Mouse (Mus musculus) forebrain, embryonic 16.5 days (tissue): Measurements from ENCODE around the gene Pqbp1. TPM values are rescaled to one million over a fixed set of nuclear protein-coding genes. Genes with fewer than 3 reads are reported as not detected.
"Not testable (repeated sequence)": the region's sequence is repeated elsewhere in the genome, so short reads cannot be mapped to it uniquely, and the experiment has no call there.

ENCODE experiments used
- ATAC-seq: fragments of 200-750 bp; cut with Nextera tagmentation; 2 replicates; pipeline ENCODE4 v1.8.0; 2017; ENCODE audit warnings: mild to moderate bottlenecking, moderate library complexity
- H3K27ac ChIP-seq: fragments of 300-500 bp; sonication (generic); 2 replicates; pipeline ENCODE4 v1.5.1; 2014; ENCODE audit warnings: low read length, control low read depth
- H3K27me3 ChIP-seq: fragments of 300-500 bp; sonication (generic); replicated peaks from 2 replicates; pipeline ENCODE4 v1.6.1; 2014; ENCODE audit warnings: low read length; ENCODE audit not compliant: control insufficient read depth, insufficient read depth
- H3K36me3 ChIP-seq: fragments of 300-500 bp; sonication (generic); 2 replicates; pipeline ENCODE4 v1.6.1; 2014; ENCODE audit not compliant: control insufficient read depth, insufficient read depth
- H3K4me1 ChIP-seq: fragments of 300-500 bp; sonication (generic); replicated peaks from 2 replicates; pipeline ENCODE4 v1.6.1; 2014; ENCODE audit warnings: low read length; ENCODE audit not compliant: control insufficient read depth, insufficient read depth
- H3K4me2 ChIP-seq: fragments of 300-500 bp; sonication (generic); 2 replicates; pipeline ENCODE4 v1.6.1; 2014; ENCODE audit warnings: mild to moderate bottlenecking, low read length, control low read depth
- H3K4me3 ChIP-seq: fragments of 300-500 bp; sonication (generic); replicated peaks from 2 replicates; pipeline ENCODE4 v1.5.1; 2014; ENCODE audit warnings: mild to moderate bottlenecking, low read length, control low read depth
- H3K9ac ChIP-seq: fragments of 300-500 bp; sonication (generic); replicated peaks from 2 replicates; pipeline ENCODE4 v1.6.1; 2014; ENCODE audit warnings: low read depth, low read length, control low read depth
- H3K9me3 ChIP-seq: fragments of 300-500 bp; sonication (generic); 2 replicates; pipeline ENCODE4 v1.6.1; 2016; ENCODE audit warnings: low read length; ENCODE audit not compliant: control insufficient read depth
- whole genome bisulfite sequencing: fragments of 180-500 bp; shearing (Covaris S2); extraction: QIAGEN DNeasy Blood & Tissue Kit; methylation state at CpG from one replicate; pipeline ENCODE4 v1.1.7; 2014; 5-methylcytosine and 5-hydroxymethylcytosine counted together
- polyA plus RNA-seq: library from polyadenylated mRNA; unstranded; fragments of >200 nt; fragmentation: Nextera tagmentation; extraction: Ambion mirVana; gene quantifications from 2 replicates; pipeline ENCODE4 v1.2.1, GENCODE M21; 2015

Gene Pqbp1
- polyA plus RNA-seq, 1 experiment from 2014 or later, result 218 TPM

- Histone ChIP-seq H3K9ac (no peak overlapping the region), H3K27me3 (peaks cover 3% of the 10 kb centered on the region; the same call in 1 of the 2 replicates), H3K4me1 (peaks cover 7% of the 10 kb centered on the region), H3K4me3 (no peak overlapping the region), H3K9me3 (no peaks in the 10 kb centered on the region), H3K4me2 (no peak overlapping the region), H3K27ac (no peak overlapping the region), H3K36me3 (peaks cover 4% of the 10 kb centered on the region)
- no peak for ATAC-seq
- WGBS, result 82% methylated on average over 6 of the region's 6 CpGs
These were observed 27.2 kb upstream of the Pqbp1 start for GRCm38 (mm10) chrX:7926266-7926665.

- peaks cover 3% of the 10 kb centered on the region; the same call in 1 of the 2 replicates for H3K27me3 ChIP-seq
- WGBS, result 11% methylated on average over 45 of the region's 48 CpGs
- H3K4me3 ChIP-seq, result peak overlapping the region; percentile 56
- H3K27ac ChIP-seq, result no peak overlapping the region
- no peak for ATAC-seq
- peaks cover 7% of the 10 kb centered on the region for H3K4me1 ChIP-seq
- H3K36me3 ChIP-seq, result no peaks in the 10 kb centered on the region
- H3K4me2 ChIP-seq, result peak overlapping the region; percentile 58
- no peaks in the 10 kb centered on the region for H3K9me3 ChIP-seq
- H3K9ac ChIP-seq, result peak overlapping the region; percentile 53
These were observed 23.0 kb upstream of the Pqbp1 start for GRCm38 (mm10) chrX:7922032-7922431.

GRCm38 (mm10) chrX:7919601-7920383 lies 20.7 kb upstream of the Pqbp1 start, which contains the start of gene Pcsk1n:
TSS of gene Pcsk1n (plus strand) at chrX:7919822.
- no peaks in the 10 kb centered on the region for H3K9me3 ChIP-seq
- H3K4me1 ChIP-seq, result peaks cover 7% of the 10 kb centered on the region
- peak within 1 kb of the TSS; percentile 58 for H3K4me2 ChIP-seq
- H3K27me3 ChIP-seq, result peaks cover 3% of the 10 kb centered on the region; the same call in 1 of the 2 replicates
- H3K27ac ChIP-seq, result peak within 1 kb of the TSS; percentile 50
- H3K9ac ChIP-seq, result peak within 1 kb of the TSS; percentile 59
- 15% methylated on average over 26 of the region's 40 CpGs for WGBS
- ATAC-seq, result peak; percentile 90
- H3K4me3 ChIP-seq, result peak within 1 kb of the TSS; percentile 56
- no peaks in the 10 kb centered on the region for H3K36me3 ChIP-seq

GRCm38 (mm10) chrX:7917960-7918359 lies 18.9 kb upstream of the Pqbp1 start:
- not testable (repeated sequence) for H3K36me3 ChIP-seq, ATAC-seq

GRCm38 (mm10) chrX:7915669-7916068 lies 16.6 kb upstream of the Pqbp1 start:
- not testable (repeated sequence) for H3K4me1 ChIP-seq, H3K27me3 ChIP-seq, H3K27ac ChIP-seq, H3K9me3 ChIP-seq, H3K4me3 ChIP-seq, ATAC-seq, H3K36me3 ChIP-seq, H3K4me2 ChIP-seq, H3K9ac ChIP-seq
- 26% methylated on average over 3 of the region's 3 CpGs for WGBS

More at GRCm38 (mm10) chrX:7917960-7918359, 18.9 kb upstream of the Pqbp1 start:
- H3K9ac ChIP-seq, H3K4me1 ChIP-seq, H3K4me2 ChIP-seq, H3K27me3 ChIP-seq, H3K4me3 ChIP-seq, H3K9me3 ChIP-seq, H3K27ac ChIP-seq: not testable (repeated sequence)
- WGBS, result 76% methylated on average over 6 of the region's 6 CpGs

GRCm38 (mm10) chrX:7910473-7910872 lies 11.4 kb upstream of the Pqbp1 start:
- Histone ChIP-seq H3K4me1 (no peaks in the 10 kb centered on the region), H3K36me3 (no peaks in the 10 kb centered on the region), H3K9ac (no peak overlapping the region), H3K27ac (no peak overlapping the region), H3K27me3 (no peaks in the 10 kb centered on the region), H3K4me2 (no peak overlapping the region), H3K4me3 (no peak overlapping the region), H3K9me3 (no peaks in the 10 kb centered on the region)
- 46% methylated on average over 6 of the region's 6 CpGs for WGBS
- no peak for ATAC-seq

- H3K4me3 ChIP-seq, H3K4me2 ChIP-seq, H3K9me3 ChIP-seq, H3K27ac ChIP-seq, ATAC-seq, H3K9ac ChIP-seq, H3K36me3 ChIP-seq, H3K4me1 ChIP-seq, H3K27me3 ChIP-seq: not testable (repeated sequence)
- WGBS, result 92% methylated on average over 4 of the region's 4 CpGs
These were observed 10.2 kb upstream of the Pqbp1 start, which contains the start of gene Gm10490 for GRCm38 (mm10) chrX:7909242-7909641. TSS of gene Gm10490 (plus strand) at chrX:7909542.

GRCm38 (mm10) chrX:7907735-7908134 lies 8.7 kb upstream of the Pqbp1 start, which contains the start of gene Gm10491:
TSS of gene Gm10491 (minus strand) at chrX:7907835.
- ATAC-seq, result no peak
- no peak within 1 kb of the TSS for H3K27ac ChIP-seq
- H3K4me1 ChIP-seq, result no peaks in the 10 kb centered on the region
- H3K27me3 ChIP-seq, result no peaks in the 10 kb centered on the region
- WGBS, result 90% methylated on average over 4 of the region's 5 CpGs
- no peak within 1 kb of the TSS for H3K4me3 ChIP-seq
- H3K36me3 ChIP-seq, result no peaks in the 10 kb centered on the region
- no peak within 1 kb of the TSS for H3K4me2 ChIP-seq
- H3K9me3 ChIP-seq, result no peaks in the 10 kb centered on the region
- H3K9ac ChIP-seq, result no peak within 1 kb of the TSS

- ATAC-seq, result no peak
- Histone ChIP-seq H3K9ac (no peak overlapping the region), H3K27me3 (no peaks in the 10 kb centered on the region), H3K27ac (no peak overlapping the region), H3K4me1 (0 out of 2 replicates have a peak, but pooled peaks cover 3% of the 10 kb centered on the region), H3K9me3 (no peaks in the 10 kb centered on the region), H3K4me3 (no peak overlapping the region), H3K36me3 (no peaks in the 10 kb centered on the region), H3K4me2 (no peak overlapping the region)
- WGBS, result 93% methylated on average over 5 of the region's 5 CpGs
These were observed 5.4 kb upstream of the Pqbp1 start for GRCm38 (mm10) chrX:7904441-7904840.
